Mouse (Mus musculus) forelimb bud, embryonic 11.5 days (tissue): ENCODE results near the gene Chd6.

Experiments
- DNase-seq: peaks from one replicate; pipeline ENCODE4 v3.0.0-alpha.2; 2012; ENCODE audit warnings: low read depth, low spot score

Chd6 gene

GRCm38 (mm10) chr2:161108933-161109371 is at the start of gene Chd6:
Chd6 (minus strand) TSS chr2:161109075.
- peak; percentile 99 for DNase-seq

GRCm38 (mm10) chr2:161150004-161150842 is 41.3 kb upstream of the Chd6 start:
- no peak for DNase-seq

DNA sequence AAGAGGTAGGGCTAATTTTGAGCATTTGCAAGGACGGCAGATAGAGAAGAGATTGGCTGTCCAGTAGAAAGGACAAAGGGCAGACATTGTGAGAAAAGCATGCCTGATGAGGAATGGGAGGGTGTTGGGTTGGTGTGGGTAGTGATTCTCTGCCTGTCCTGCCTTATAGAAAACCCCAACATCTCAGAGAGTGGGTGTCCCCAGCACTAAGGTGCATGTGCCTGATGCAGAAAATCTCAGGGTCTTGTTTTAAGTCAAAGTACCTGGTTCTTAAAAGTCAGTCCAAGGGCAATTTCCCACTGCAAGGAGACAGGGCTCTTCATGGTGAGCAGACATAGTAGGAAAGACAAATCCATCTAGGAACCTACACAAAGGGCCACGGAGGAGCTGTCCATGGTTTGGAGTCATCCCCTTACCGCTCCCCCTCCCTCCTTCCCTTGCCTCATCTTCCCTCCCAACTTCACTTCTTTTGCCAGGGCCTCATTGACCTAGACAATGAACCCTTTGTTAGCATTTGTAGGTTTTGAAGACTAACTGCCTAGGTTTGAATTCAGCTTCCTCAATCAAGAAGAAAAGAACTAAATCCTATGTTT is 39.6 kb upstream of the Chd6 start:
- DNase-seq, result no peak

DNA sequence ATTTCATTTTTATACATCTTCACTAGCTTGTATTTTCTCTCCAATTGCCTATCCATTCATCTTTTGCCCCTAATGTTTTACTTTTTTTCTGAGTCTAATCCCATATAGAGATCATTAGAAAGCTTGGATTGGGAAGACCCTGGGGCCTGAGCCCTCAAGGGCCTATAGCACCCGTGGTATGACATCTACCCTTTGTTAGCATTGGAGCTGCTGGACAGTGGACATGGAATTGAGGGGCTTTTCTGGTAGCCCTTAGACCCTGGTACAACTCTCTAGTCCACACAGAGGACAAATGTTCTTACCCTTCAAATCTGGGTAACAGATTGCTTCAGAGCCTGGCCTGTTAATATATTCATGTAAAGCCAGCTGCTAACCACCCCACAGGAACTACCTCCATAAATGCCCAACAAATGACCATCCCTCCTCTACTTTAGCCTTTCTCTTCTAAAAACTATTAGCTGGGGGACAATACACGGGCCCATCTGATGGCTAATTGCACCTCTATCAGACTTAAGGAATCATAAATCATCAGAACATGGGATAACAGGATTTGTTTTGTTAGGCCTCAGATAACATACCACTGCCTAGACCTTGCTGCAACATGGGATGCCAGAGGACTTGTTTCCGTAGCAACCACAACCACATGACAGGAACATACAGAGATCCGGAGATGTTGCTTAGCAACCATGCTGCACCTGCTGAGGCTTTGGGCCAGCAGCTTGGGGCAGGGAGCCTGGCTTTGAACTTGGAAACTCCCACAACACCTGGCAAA is 39.0 kb upstream of the Chd6 start:
- peak; percentile 3 for DNase-seq

GRCm38 (mm10) chr2:161144799-161145198 is 35.9 kb upstream of the Chd6 start:
- DNase-seq, result no peak

- DNase-seq, result no peak
These were observed 30.0 kb upstream of the Chd6 start for GRCm38 (mm10) chr2:161138672-161139536.

DNA sequence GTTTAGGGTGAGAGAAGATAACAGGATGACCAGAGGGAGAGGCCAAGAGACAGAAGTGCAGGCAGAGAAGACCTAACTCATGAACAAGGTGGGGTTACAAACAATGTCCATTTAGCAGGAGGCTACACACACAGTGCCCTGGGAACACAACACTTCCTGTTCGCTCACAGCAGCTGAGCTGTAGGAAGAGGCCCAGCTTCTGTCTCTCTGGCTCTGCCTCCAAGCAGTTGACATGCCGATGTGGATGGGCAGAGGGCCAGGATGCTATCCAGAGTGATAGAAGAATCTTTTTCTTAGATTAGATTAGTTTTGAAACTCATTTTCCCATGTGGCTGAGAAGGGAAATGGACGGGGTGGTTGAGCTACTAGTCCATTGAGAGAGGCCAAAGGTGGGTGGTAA is 28.1 kb upstream of the Chd6 start:
- no peak for DNase-seq

DNA sequence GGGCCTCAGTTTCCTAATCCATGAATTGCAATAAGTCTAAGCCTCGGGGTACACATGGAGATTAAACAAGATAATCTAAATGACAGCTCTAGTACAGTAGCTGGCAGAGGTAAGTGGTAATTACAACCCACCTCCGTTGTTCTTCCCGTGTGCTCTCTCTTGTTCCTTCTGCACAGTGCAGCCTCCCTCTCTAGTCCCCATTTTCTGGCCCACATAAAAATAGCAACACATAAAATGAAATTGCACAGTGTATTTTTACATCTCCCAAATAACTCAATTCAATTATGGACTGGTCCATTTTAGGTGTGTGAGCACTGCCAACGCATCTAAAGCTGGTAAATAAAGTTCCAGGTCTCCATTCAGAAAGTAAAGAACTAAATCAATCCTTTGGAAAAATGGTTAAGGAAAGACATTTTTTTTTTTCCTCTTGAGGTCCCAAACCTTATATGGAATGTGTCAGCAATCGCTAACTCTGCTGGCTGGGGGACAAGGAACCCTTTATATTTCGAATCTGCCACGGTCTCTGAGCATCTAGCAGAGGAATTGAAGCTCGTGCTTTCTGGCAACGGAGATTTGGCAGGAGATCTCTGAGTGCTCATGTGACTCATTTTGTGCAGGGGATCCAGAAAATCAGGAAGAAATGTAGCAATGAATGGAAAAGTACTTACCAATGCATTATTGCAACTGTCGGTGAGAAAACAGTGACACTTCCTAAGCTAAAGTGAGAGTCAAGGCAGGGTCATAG is 19.7 kb upstream of the Chd6 start:
- no peak for DNase-seq

- no peak for DNase-seq
These were observed 3.1 kb upstream of the Chd6 start for GRCm38 (mm10) chr2:161112011-161112410.

DNA sequence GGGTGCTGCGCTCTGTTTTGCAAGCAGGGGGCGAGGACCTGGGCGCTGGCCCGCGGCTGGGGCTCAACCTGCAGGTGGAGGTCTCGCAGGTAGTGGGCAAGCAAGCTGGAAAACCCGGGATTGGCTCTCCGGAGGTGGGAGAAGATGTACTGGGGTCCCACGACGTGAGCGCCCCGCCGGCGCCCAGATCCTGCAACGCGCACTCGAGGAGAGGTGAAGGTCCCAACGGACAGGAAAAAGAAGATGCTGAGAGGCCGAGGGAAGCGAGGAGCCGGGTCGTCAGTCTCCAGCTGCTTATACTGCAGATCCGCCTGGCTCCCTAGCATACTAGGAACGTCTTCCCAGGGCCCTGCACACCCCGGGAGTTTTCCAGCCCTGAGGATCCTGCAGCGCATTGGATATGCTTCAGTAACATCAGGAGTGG is 535 bp upstream of the Chd6 start:
- DNase-seq, result no peak

GRCm38 (mm10) chr2:161108085-161108927 is 569 bp downstream of the Chd6 start:
- DNase-seq, result peak; percentile 24

DNA sequence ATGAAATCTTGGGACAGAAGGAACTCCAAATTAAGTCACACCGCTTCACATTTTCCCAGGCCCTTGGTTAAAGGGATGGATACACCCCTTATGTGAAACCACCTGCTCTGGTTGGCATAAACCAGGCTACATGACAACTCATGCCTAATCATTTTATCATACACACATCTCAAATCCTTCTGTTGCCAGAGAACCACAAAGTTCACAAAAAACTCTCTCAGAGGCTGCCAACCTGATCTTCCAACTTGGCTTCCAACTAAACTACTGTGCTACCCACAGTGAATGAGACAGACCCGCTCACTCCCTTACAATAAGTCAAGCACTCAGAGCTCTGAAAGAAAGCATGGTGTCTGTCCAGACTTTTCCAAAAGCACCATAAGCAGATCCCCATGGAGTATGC is 1.6 kb downstream of the Chd6 start:
- DNase-seq, result no peak

GRCm38 (mm10) chr2:161103769-161104168 is 5.1 kb downstream of the Chd6 start:
- no peak for DNase-seq

DNA sequence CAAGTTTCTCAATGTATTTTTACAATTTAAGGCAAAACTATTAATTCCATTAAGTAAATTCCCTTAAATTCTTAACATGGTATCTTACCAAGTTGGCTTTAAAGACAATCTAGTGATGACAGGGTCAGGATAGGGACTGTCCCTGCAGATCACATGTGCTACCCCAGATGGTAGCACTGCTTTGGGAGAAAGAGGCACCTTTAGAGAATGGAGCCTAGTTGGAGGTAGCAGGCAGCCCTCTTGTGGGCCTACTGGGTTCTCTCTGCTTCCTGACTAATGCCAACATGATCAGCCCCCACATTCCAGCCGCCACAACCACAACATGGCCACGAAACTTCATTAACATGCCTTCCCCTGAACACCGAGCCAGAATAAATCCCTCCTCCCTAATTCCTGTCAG is 6.8 kb downstream of the Chd6 start:
- DNase-seq, result no peak

GRCm38 (mm10) chr2:161097746-161098145 is 11.1 kb downstream of the Chd6 start:
- no peak for DNase-seq

DNA sequence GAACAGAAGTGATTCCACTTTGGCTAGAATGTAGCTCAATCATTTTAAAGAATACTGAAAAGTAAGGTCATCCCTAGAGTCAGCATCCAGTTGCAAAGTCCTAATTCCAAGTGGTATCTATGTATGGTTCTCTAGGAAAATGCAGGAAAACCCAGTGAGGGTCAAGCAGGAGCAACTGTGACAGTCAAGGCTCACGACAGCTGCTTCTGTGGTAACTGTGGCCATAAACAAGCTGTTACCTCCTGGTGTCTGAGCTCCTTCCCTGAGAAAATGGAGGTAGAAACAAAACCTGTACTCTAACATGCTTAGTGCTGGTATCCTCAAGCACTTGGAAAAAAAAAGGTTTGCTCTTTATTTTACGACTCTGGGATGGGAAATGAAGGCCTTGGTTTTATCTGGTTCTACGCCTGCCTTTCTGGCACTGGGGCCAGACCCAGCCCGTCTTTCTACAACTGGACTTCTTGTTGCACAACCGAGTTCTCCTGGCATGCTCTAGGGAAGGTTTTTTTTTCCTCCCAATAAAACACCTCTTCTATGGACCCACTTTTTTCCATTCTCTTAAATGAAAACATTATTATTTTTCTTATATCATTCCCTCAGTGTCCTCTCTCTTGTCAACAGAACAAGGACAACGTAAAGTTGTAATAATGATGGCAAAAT is 18.0 kb downstream of the Chd6 start:
- no peak for DNase-seq

DNA sequence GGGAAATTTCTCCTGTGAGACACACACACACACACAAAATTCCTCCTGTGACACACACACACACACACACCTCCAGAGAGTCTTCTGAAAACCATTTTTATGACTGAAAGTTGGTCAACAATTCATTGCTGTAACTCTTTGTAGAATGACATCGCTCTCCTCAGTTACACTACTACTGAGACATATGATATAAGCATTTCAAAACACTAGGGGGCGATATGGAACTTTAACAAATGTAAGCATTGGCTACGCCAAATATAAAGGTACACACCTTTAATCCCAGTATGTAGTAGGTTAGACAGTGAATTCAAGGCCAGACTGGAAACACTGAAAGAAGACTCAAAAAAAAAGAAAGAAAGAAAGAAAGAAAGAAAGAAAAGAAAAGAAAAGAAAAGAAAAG is 18.7 kb downstream of the Chd6 start:
- DNase-seq, result peak; percentile 26

DNA sequence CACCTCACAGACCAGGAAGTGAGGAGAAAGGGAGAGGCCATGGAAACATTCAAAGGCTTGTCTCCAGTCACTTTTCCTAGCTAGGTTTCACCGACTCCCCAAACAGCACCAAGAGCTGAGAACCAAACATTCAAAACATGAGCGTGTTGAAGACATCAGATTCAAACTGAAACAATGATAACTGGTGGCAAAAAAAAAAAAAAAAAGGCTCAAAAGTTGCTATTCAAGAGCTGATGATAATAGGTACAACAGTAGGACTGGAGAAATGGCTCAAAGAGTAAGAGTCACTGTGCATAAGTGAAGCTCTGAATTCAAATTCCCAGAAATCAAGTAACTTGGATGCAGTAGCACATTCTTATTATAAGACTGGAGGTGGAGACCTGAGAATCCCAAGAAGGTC is 30.3 kb downstream of the Chd6 start:
- no peak for DNase-seq

DNA sequence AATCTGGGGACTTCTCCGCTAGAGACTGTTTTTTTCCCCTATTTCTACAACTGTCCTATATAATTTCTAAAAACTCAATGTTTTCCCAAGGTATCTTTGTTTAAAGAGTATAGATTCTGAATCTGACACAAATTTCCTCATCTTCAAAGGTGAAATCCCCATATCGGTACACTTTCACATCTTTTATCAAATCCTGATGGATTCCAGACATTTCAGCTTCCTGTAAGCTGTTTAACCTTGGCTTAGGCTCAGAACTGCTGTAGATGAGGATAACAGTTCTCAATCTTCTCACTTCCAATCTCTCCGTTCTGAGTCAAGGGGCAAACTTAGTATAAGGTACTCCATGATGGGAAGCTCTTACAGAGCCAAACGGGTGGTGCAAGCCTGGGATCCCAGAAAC is 32.6 kb downstream of the Chd6 start:
- no peak for DNase-seq
